Mouse (Mus musculus): ENCODE measurements at regions not wholly inside any gene's neighbourhood (a gene's known extent, or its start where the extent isn't known, plus 50 kb on each side); places are given as distances from the start of the nearest gene placed in this dataset.

GRCm38 (mm10) chr11:19785110-19785509 is 139.1 kb upstream of the Spred2 start:
- no peaks in the 10 kb centered on the region for H3K4me1 ChIP-seq (ENCODE audit: control insufficient read depth, insufficient read depth, low read length)
- H3K9ac ChIP-seq (ENCODE audit: low read length) = no peak overlapping the region
- no peak overlapping the region for H3K27ac ChIP-seq (ENCODE audit: low read length)
- no peak for ATAC-seq (replicated peaks; ENCODE audit: extremely low read depth, insufficient read depth, low FRiP score)
- no peaks in the 10 kb centered on the region for H3K27me3 ChIP-seq (ENCODE audit: control insufficient read depth, insufficient read depth, low read length)
- 49% methylated on average over 14 of the region's 14 CpGs for WGBS
- no peaks in the 10 kb centered on the region; the same call in 1 of the 2 replicates for H3K9me3 ChIP-seq (replicated peaks; ENCODE audit: control insufficient read depth, low read length)
- H3K36me3 ChIP-seq (ENCODE audit: control insufficient read depth, insufficient read depth) = no peaks in the 10 kb centered on the region
- no peak overlapping the region for H3K4me3 ChIP-seq (ENCODE audit: low read length)
- H3K4me2 ChIP-seq (ENCODE audit: low read depth, low read length) = no peak overlapping the region

GRCm38 (mm10) chr11:19796950-19797670 is 127.1 kb upstream of the Spred2 start:
- no peak overlapping the region for H3K9ac ChIP-seq (ENCODE audit: low read length)
- H3K4me2 ChIP-seq (ENCODE audit: low read depth, low read length) = no peak overlapping the region
- 0 out of 2 replicates have a peak overlapping the region, but pooled peaks have one; percentile 5 for H3K27ac ChIP-seq (ENCODE audit: low read length)
- H3K9me3 ChIP-seq (replicated peaks; ENCODE audit: control insufficient read depth, low read length) = no peaks in the 10 kb centered on the region
- no peaks in the 10 kb centered on the region for H3K27me3 ChIP-seq (ENCODE audit: control insufficient read depth, insufficient read depth, low read length)
- no peak overlapping the region for H3K4me3 ChIP-seq (ENCODE audit: low read length)
- WGBS = 43% methylated on average over 4 of the region's 4 CpGs
- ATAC-seq (replicated peaks; ENCODE audit: extremely low read depth, insufficient read depth, low FRiP score) = no peak
- no peaks in the 10 kb centered on the region for H3K36me3 ChIP-seq (ENCODE audit: control insufficient read depth, insufficient read depth)
- H3K4me1 ChIP-seq (ENCODE audit: control insufficient read depth, insufficient read depth, low read length) = 0 out of 2 replicates have a peak, but pooled peaks cover 2% of the 10 kb centered on the region

- H3K9ac ChIP-seq (ENCODE audit: low read length) = no peak overlapping the region
- H3K4me3 ChIP-seq (ENCODE audit: low read length) = no peak overlapping the region
- no peak overlapping the region for H3K27ac ChIP-seq (ENCODE audit: low read length)
- no peaks in the 10 kb centered on the region for H3K36me3 ChIP-seq (ENCODE audit: control insufficient read depth, insufficient read depth)
- H3K9me3 ChIP-seq (replicated peaks; ENCODE audit: control insufficient read depth, low read length) = 0 out of 2 replicates have a peak, but pooled peaks cover 5% of the 10 kb centered on the region
- 64% methylated on average over 7 of the region's 7 CpGs for WGBS
- no peak overlapping the region for H3K4me2 ChIP-seq (ENCODE audit: low read depth, low read length)
- ATAC-seq (replicated peaks; ENCODE audit: extremely low read depth, insufficient read depth, low FRiP score) = no peak
- H3K4me1 ChIP-seq (ENCODE audit: control insufficient read depth, insufficient read depth, low read length) = no peaks in the 10 kb centered on the region
- no peaks in the 10 kb centered on the region for H3K27me3 ChIP-seq (ENCODE audit: control insufficient read depth, insufficient read depth, low read length)
These were observed 114.8 kb upstream of the Spred2 start for GRCm38 (mm10) chr11:19809359-19809758.

GRCm38 (mm10) chr11:19811271-19811991 is 112.7 kb upstream of the Spred2 start:
- Histone ChIP-seq H3K27ac (ENCODE audit: low read length) (no peak overlapping the region), H3K4me2 (ENCODE audit: low read depth, low read length) (no peak overlapping the region), H3K4me3 (ENCODE audit: low read length) (no peak overlapping the region), H3K4me1 (ENCODE audit: control insufficient read depth, insufficient read depth, low read length) (no peaks in the 10 kb centered on the region), H3K9me3 (replicated peaks; ENCODE audit: control insufficient read depth, low read length) (peaks cover 5% of the 10 kb centered on the region; the same call in 1 of the 2 replicates), H3K27me3 (ENCODE audit: control insufficient read depth, insufficient read depth, low read length) (no peaks in the 10 kb centered on the region), H3K36me3 (ENCODE audit: control insufficient read depth, insufficient read depth) (no peaks in the 10 kb centered on the region), H3K9ac (ENCODE audit: low read length) (no peak overlapping the region)
- WGBS = 43% methylated on average over 12 of the region's 12 CpGs
- ATAC-seq (replicated peaks; ENCODE audit: extremely low read depth, insufficient read depth, low FRiP score) = no peak

GRCm38 (mm10) chr11:19811992-19812690 is 112.0 kb upstream of the Spred2 start:
- no peaks in the 10 kb centered on the region for H3K36me3 ChIP-seq (ENCODE audit: control insufficient read depth, insufficient read depth)
- no peak for ATAC-seq (replicated peaks; ENCODE audit: extremely low read depth, insufficient read depth, low FRiP score)
- 25% methylated on average over 10 of the region's 10 CpGs for WGBS
- no peak overlapping the region for H3K27ac ChIP-seq (ENCODE audit: low read length)
- H3K4me3 ChIP-seq (ENCODE audit: low read length) = no peak overlapping the region
- no peak overlapping the region for H3K9ac ChIP-seq (ENCODE audit: low read length)
- no peaks in the 10 kb centered on the region for H3K4me1 ChIP-seq (ENCODE audit: control insufficient read depth, insufficient read depth, low read length)
- H3K27me3 ChIP-seq (ENCODE audit: control insufficient read depth, insufficient read depth, low read length) = no peaks in the 10 kb centered on the region
- H3K9me3 ChIP-seq (replicated peaks; ENCODE audit: control insufficient read depth, low read length) = peaks cover 5% of the 10 kb centered on the region; the same call in 1 of the 2 replicates
- no peak overlapping the region for H3K4me2 ChIP-seq (ENCODE audit: low read depth, low read length)

GRCm38 (mm10) chr11:19813549-19813948 is 110.6 kb upstream of the Spred2 start:
- 73% methylated on average over 7 of the region's 7 CpGs for WGBS
- ATAC-seq (replicated peaks; ENCODE audit: extremely low read depth, insufficient read depth, low FRiP score) = no peak
- Histone ChIP-seq H3K27me3 (ENCODE audit: control insufficient read depth, insufficient read depth, low read length) (no peaks in the 10 kb centered on the region), H3K4me3 (ENCODE audit: low read length) (no peak overlapping the region), H3K27ac (ENCODE audit: low read length) (no peak overlapping the region), H3K9ac (ENCODE audit: low read length) (no peak overlapping the region), H3K36me3 (ENCODE audit: control insufficient read depth, insufficient read depth) (no peaks in the 10 kb centered on the region), H3K4me2 (ENCODE audit: low read depth, low read length) (no peak overlapping the region), H3K4me1 (ENCODE audit: control insufficient read depth, insufficient read depth, low read length) (no peaks in the 10 kb centered on the region), H3K9me3 (replicated peaks; ENCODE audit: control insufficient read depth, low read length) (peaks cover 5% of the 10 kb centered on the region; the same call in 1 of the 2 replicates)

- H3K27me3 ChIP-seq (ENCODE audit: control insufficient read depth, insufficient read depth, low read length) = no peaks in the 10 kb centered on the region
- no peak overlapping the region for H3K9ac ChIP-seq (ENCODE audit: low read length)
- H3K4me3 ChIP-seq (ENCODE audit: low read length) = no peak overlapping the region
- H3K4me2 ChIP-seq (ENCODE audit: low read depth, low read length) = 0 out of 2 replicates have a peak overlapping the region, but pooled peaks have one; percentile 5
- no peaks in the 10 kb centered on the region for H3K36me3 ChIP-seq (ENCODE audit: control insufficient read depth, insufficient read depth)
- no peak for ATAC-seq (replicated peaks; ENCODE audit: extremely low read depth, insufficient read depth, low FRiP score)
- 80% methylated on average over 5 of the region's 5 CpGs for WGBS
- 0 out of 2 replicates have a peak, but pooled peaks cover 4% of the 10 kb centered on the region for H3K4me1 ChIP-seq (ENCODE audit: control insufficient read depth, insufficient read depth, low read length)
- no peak overlapping the region for H3K27ac ChIP-seq (ENCODE audit: low read length)
- no peaks in the 10 kb centered on the region for H3K9me3 ChIP-seq (replicated peaks; ENCODE audit: control insufficient read depth, low read length)
These were observed 101.2 kb upstream of the Spred2 start for GRCm38 (mm10) chr11:19822991-19823390.

- Histone ChIP-seq H3K4me3 (ENCODE audit: low read length) (0 out of 2 replicates have a peak overlapping the region, but pooled peaks have one; percentile 21), H3K9ac (ENCODE audit: low read length) (no peak overlapping the region), H3K4me1 (ENCODE audit: control insufficient read depth, insufficient read depth, low read length) (0 out of 2 replicates have a peak, but pooled peaks cover 4% of the 10 kb centered on the region), H3K27me3 (ENCODE audit: control insufficient read depth, insufficient read depth, low read length) (no peaks in the 10 kb centered on the region), H3K9me3 (replicated peaks; ENCODE audit: control insufficient read depth, low read length) (no peaks in the 10 kb centered on the region), H3K4me2 (ENCODE audit: low read depth, low read length) (peak overlapping the region; percentile 33; the same call in 1 of the 2 replicates), H3K36me3 (ENCODE audit: control insufficient read depth, insufficient read depth) (no peaks in the 10 kb centered on the region), H3K27ac (ENCODE audit: low read length) (no peak overlapping the region)
- WGBS = 0% methylated on average over 3 of the region's 3 CpGs
- ATAC-seq (replicated peaks; ENCODE audit: extremely low read depth, insufficient read depth, low FRiP score) = 0 out of 2 replicates have a peak, but pooled peaks have one; percentile 4
These were observed 100.7 kb upstream of the Spred2 start for GRCm38 (mm10) chr11:19823461-19823895.
